Mouse (Mus musculus): ENCODE data around the gene Rps15a.

The Rps15a gene

GRCm38 (mm10) chr7:118117539-118118210 is 1.7 kb upstream of the Rps15a start:
- in situ Hi-C loops (cut with MboI, MseI), result loop anchor here (25.0 kb wide), 1 partner anchor 1780 kb away; the partner anchor contains the start of gene Rps13

- in situ Hi-C loops (cut with MboI, MseI), result loop anchor here (25.0 kb wide), 1 partner anchor 1780 kb away; the partner anchor contains the start of gene Rps13
Observed at GRCm38 (mm10) chr7:118116787-118117538, 975 bp upstream of the Rps15a start.

GRCm38 (mm10) chr7:118115533-118115876 is 483 bp downstream of the Rps15a start:
- in situ Hi-C loops (cut with MboI, MseI), result loop anchor here (25.0 kb wide), 1 partner anchor 1778 kb away; the partner anchor contains the start of gene Rps13

GRCm38 (mm10) chr7:118113541-118114297 is 2.3 kb downstream of the Rps15a start:
- in situ Hi-C loops (cut with MboI, MseI), result loop anchor here (25.0 kb wide), 1 partner anchor 1776 kb away; the partner anchor contains the start of gene Rps13

- in situ Hi-C loops (cut with MboI, MseI), result loop anchor here (25.0 kb wide), 1 partner anchor 1774 kb away; the partner anchor contains the start of gene Rps13
Observed at GRCm38 (mm10) chr7:118111128-118111527, 4.9 kb downstream of the Rps15a start.

GRCm38 (mm10) chr7:118107671-118108070 is 8.3 kb downstream of the Rps15a start:
- in situ Hi-C loops (cut with MboI, MseI), result loop anchor here (25.0 kb wide), 1 partner anchor 1770 kb away; the partner anchor contains the start of gene Rps13

- in situ Hi-C loops (cut with MboI, MseI), result loop anchor here (25.0 kb wide), 1 partner anchor 1767 kb away; the partner anchor contains the start of gene Rps13
Observed at GRCm38 (mm10) chr7:118104458-118105052, 11.4 kb downstream of the Rps15a start.

GRCm38 (mm10) chr7:118103462-118104379 is 12.3 kb downstream of the Rps15a start:
- in situ Hi-C loops (cut with MboI, MseI), result loop anchor here (25.0 kb wide), 1 partner anchor 1766 kb away; the partner anchor contains the start of gene Rps13

GRCm38 (mm10) chr7:118102678-118103461 is 13.1 kb downstream of the Rps15a start:
- in situ Hi-C loops (cut with MboI, MseI), result loop anchor here (25.0 kb wide), 1 partner anchor 1766 kb away; the partner anchor contains the start of gene Rps13

- in situ Hi-C loops (cut with MboI, MseI), result loop anchor here (25.0 kb wide), 1 partner anchor 1765 kb away; the partner anchor contains the start of gene Rps13
Observed at GRCm38 (mm10) chr7:118102231-118102630, 13.8 kb downstream of the Rps15a start.

GRCm38 (mm10) chr7:118097615-118098014 is 18.4 kb downstream of the Rps15a start:
- in situ Hi-C loops (cut with MboI, MseI), result no loop called here

GRCm38 (mm10) chr7:118079987-118080386 is 36.0 kb downstream of the Rps15a start:
- in situ Hi-C loops (cut with MboI, MseI), result no loop called here

- in situ Hi-C loops (cut with MboI, MseI), result no loop called here
Observed at GRCm38 (mm10) chr7:118079097-118079496, 36.9 kb downstream of the Rps15a start.

- in situ Hi-C loops (cut with MboI, MseI), result loop anchor here (10.0 kb wide), 1 partner anchor 1128 kb away; no protein-coding TSS in a partner anchor
Observed at GRCm38 (mm10) chr7:118067261-118067660, 48.7 kb downstream of the Rps15a start.

GRCm38 (mm10) chr7:118056300-118056699 is 59.7 kb downstream of the Rps15a start:
- in situ Hi-C loops (cut with MboI, MseI), result no loop called here

Data from regulatory T cell (primary cell).